Mouse (Mus musculus): ENCODE measurements at regions not wholly inside any gene's neighbourhood (a gene's known extent, or its start where the extent isn't known, plus 50 kb on each side); places are given as distances from the start of the nearest gene placed in this dataset.

GRCm38 (mm10) chr1:47854372-47854771 lies 961.7 kb upstream of the Slc39a10 start:
- TF ChIP-seq CTCF (IDR thresholded peaks at IDR 0.05; ENCODE audit: low read depth, low read length): no peak
- no peak for TF ChIP-seq POLR2A (IDR thresholded peaks at IDR 0.05; ENCODE audit: extremely low read depth, insufficient read depth, low read length)
